Mouse (Mus musculus): ENCODE measurements around the gene Gse1. TPM values are rescaled to one million over a fixed set of nuclear protein-coding genes. Genes with fewer than 3 reads are reported as not detected.
A peak's percentile ranks its signal among the peaks of the same experiment; 100 is the strongest.

The Gse1 gene
- total RNA-seq, 2 experiments from 2014 or later = 27.2 to 42.9 TPM

DNA sequence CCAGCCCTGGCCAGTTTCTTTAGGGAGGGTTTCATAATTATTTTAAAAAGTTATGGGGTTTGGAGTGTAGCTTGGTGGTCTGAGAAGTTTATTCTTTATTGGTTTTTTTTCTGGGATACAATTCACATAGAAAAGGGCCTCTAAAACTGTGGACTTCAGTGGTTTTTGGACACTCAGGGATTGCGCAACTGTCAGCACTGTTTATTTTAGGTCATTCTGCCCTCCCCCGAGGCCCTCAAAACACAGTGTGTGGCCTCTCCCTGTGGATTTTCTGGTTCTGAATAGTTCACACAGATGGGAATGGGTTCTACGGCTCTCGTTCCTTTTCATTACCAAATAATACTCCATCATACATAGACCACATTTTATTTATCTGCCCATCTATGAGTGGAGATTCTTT, 15.0 kb downstream of the Gse1 start:
- DNase-seq = no peak

DNA sequence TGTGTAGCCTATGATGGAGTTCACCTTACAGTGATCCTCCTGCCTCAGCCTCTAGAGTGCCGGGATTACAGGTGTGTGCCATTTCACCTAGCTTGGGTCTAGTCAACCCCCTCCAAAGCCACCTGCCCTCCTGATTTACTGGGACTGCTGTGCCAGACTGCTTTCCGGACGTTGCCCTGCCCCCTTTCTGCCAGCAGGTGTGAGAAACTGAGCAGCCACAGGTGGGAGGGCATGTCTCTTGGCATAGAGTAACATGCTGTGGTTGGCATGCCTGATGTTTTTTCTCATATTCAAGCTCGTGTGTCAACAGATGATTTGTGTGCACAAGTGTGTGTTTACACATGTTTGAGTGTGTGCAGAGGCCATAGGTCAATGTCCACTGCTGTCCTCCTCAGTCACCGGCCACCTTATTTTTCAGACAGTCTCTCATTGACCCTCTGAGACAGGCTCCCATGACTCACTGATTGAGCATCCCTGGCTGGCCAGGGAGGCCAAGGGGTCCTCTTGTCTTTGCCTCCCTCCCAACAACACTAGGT, 15.7 kb downstream of the Gse1 start:
- no peak for DNase-seq

DNA sequence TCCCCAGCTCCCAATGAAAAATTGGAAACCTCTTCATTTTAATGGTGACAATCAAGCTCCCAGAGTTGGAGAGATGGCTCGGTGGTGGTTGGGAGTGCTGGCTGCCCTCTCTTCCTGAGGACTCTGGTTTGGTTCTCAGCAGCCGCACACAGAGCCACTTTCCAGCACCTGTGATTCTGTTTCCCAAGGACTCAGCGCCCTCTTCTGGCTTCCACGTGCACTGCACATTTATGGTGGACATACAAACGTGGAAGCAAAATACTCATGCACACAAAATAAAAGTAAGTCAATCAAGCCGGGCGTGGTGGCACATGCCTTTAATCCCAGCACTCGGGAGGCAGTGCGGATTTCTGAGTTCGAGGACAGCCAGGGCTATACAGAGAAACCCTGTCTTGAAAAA, 16.3 kb downstream of the Gse1 start:
- no peak for DNase-seq

DNA sequence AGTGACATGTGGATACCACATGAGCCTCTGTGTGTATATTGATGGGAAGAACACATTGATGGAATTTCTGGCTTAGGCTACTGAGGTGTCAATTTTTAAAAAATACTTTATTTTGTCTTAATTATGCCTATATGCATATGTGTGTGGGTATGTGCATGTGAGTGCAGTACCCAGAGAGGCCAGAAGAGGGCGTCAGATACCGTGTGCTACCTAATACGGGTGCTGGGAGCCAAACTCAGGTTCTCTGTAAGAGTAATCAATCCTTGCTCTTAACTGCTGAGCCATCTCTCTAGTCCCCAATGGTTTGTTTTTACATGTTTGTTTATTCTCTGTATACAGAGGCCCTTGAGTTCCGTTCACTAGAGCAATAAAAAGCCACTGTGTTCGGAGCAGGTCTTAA, 19.4 kb downstream of the Gse1 start:
- DNase-seq = no peak

DNA sequence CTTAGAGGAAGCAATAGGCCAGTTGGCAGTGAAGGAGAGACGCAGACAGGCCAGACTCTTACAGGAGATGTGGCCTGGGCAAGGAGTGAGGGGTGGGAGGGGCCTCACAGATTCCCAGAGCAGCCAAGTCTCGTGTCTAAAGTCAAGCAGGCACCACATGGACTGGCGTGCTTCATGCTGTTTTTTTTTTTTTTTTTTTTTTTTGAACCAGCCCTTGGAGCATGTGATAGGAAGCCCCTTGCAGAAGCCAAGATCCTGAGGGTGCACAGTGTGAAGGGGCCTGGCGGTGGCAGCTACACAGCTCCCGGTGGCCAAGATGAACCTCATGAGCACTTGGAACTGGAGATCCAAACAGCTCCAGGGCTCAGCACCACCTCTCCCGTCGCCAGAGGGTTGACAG, 19.8 kb downstream of the Gse1 start:
- DNase-seq = peak; percentile 61

DNA sequence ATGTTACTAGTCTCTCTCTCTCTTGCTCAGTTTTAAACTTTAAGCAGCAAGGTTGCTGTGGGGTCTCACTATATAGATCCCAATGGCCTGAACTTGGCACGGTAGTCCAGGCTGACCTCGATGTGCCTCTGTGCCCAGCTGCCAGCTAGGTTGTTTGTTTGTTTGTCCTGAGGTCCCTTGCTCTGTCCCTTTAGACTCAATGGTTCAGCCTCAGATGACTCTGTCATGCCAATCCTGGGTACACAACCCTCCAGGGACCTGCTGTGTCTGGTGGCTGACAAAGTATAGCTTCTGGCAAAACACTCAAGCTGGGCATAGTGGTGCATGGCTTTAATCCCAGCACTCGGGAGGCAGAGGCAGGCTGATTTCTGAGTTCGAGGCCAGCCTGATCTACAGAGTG, 20.2 kb downstream of the Gse1 start:
- no peak for DNase-seq

DNA sequence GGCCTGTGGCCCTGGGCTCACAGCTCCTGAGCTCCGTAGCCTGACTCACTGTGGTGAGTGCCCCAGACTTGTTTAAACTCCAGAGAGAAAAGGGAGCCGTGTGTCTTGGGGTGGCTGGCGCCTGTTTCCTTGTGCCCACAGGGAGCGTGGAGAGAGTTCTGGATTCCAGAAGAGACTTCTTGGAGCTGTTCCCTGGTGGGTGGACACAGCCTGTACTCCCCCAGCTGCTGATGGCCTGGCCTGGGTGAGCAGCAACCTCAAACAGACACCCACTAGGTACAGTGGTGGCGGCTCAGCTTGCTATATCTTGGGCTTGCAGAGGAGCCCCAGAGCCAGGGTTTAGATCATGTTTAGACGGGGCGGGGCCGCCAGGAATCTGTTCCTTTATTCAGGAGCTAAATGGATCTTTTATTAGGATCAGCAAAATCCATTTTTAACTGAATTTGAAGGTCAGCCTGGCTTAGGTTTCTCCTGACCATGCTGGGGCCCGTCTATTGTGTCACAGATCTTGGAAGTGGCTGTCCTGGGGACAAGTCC, 21.6 kb downstream of the Gse1 start:
- DNase-seq = no peak

DNA sequence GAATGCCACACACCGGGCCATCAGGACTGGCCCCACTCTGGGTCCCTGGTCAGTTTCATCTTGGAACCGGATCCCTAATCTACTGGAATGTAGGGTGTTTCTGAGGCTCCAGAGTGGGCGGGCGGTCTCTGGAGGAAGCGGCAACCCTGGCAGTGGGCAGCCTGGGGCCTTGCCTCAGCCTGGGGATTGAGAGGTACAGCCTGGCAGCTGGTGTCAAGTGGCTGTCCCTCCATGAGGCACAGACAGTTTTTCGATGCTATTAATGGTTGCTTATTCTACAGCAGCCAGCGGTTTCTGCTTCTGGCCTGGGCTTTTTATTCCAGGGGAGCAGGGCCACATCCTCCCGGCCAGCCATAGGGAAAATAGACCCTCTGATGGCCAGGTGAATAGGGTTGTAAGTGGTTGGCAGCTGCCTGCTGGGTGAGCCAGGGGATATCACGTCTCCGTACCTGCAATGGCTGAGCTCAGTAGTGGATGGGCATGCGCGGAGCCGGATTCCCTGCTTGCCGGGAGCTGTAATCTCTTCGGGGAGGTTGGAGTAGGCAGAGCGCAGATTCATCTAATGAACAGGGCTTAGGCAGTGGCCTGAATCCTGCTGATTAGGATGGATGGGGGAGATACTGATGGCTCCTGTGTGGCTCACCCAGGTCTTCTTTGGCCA, 22.6 kb downstream of the Gse1 start:
- DNase-seq = no peak

DNA sequence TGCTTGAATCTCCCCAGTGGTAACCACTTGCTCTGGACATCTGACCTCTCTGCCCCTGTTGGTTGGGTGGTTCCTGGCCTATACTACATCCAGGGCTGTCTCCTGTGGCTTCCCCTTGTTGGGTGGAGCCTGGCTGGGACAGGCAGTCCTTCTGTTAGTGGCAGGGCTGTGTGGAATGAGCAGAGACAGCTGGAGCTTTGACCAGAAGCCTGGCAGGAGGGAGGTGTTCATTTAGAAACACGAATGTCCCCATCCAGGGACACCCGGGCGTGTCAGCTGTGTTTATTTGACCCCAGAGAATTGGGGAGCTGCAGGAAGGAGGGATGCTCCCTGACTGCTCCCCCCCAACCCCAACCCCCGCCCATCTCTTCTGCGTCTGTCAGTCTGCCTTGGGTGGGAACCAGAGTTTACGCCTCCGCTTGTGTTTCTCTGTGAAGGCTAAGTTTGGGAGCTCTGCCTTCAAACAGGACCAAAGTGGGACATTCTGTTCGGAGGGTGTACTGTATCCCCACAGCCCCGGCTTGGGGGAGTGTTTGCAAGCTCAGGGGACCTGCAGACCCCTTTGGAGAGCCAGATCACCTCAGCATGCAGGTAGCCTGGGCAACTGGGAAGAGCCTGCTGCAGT, 23.3 kb downstream of the Gse1 start:
- no peak for DNase-seq

DNA sequence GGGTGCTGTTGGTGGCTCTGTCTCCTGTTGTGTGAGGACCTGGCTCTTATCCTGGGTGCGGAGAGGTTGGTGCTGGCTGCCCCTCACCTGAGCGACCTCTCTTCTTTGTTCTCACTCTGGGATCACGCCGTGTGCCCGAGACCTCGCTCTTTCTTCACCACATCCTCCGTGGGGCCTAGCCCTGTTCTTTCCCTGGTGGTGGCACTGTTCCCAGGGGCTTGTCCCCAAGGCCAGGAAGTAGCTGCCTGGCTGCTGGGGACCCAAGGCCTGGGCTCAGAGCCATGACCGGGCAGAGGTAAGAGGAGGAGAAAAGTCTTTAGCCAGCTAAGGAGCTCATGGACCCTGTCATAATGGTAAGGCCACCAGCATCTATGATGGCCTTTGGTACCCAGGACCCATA, 25.4 kb downstream of the Gse1 start:
- DNase-seq = peak; percentile 82

DNA sequence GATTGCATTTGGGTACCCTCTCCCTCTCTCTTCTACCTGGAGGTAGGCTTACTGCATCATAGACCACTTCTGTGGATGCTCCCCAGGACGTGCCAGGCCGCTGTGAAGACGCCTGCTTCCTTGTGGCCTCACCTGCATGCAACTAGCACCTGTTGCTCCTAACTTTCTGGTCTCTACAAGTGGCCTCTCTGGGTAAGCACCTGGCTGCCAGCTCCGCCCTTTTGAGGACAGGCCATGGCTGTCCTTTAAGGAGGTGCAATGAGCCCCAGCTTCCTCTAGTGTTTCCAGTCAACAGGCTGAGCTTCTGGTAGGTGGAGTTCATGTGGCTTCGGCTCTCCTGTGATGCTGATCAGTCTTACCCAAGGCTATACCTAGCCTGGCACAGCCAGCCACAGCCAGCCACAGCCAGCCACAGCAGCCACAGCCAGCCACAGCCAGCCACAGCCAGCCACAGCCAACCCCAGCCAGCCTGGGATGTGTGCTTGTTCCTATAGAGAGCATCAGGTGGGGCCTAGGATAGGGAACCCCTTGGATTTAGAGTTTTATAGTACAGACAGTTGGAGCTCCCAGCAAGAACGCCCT, 27.2 kb downstream of the Gse1 start:
- no peak for DNase-seq

DNA sequence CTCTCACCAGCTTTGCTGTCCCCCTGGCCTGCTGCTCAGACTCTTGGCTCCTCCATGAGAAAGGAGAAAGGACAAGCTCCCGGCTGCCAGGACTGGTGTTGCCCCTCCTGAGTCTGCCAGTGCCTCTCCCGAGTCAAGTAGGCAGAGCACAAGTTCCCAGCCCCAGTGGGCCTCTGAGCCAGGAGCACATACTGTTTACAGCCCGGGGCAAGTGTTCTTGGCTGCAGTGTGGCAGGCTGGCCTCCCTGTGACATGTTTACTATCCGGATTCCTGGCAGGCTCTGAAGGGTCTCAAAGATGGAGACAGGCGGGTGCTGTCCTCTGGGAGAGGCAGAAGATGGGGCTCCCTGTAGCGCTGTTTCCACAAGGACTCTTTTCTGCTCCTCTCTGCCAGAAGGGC, 28.7 kb downstream of the Gse1 start:
- DNase-seq = no peak

DNA sequence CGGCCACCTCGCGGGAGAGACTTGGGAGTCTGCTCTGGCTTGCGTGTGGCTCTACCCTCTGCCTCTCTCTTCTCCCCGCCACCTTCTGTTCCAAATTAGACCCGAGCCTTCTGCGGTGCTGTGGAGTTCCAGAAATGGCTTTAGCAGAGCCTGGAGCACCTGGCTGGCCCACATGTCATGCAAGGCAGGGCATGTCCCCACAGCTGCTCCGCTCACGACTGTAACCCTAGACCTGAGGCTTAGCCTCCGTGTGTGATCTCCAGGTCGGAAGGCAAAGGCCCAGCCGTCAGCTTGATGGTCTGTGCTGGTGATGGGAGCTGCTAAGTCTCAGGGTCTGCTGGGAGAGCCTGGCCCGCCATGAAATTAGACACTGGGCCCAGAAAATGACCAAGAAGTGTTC, 30.9 kb downstream of the Gse1 start:
- DNase-seq = no peak

DNA sequence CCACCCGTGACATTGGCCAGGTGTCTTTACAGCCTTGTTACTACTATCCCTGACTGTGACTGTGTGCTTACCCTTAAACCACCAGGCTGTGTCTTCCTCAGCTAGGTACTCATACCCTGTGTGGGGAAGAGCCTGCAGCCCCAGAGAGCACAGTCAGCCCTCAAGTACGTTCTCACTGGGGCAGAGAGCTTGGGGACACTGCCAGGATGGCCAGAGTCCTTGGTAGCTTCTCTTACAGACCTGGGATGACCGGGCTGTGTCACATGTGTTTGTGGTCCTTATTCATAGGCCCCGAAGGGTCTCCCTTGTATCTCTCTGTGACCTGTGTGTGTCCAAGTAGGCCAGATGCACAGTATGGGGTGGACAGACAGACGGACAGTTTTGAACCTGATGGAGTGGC, 32.4 kb downstream of the Gse1 start:
- DNase-seq = no peak

DNA sequence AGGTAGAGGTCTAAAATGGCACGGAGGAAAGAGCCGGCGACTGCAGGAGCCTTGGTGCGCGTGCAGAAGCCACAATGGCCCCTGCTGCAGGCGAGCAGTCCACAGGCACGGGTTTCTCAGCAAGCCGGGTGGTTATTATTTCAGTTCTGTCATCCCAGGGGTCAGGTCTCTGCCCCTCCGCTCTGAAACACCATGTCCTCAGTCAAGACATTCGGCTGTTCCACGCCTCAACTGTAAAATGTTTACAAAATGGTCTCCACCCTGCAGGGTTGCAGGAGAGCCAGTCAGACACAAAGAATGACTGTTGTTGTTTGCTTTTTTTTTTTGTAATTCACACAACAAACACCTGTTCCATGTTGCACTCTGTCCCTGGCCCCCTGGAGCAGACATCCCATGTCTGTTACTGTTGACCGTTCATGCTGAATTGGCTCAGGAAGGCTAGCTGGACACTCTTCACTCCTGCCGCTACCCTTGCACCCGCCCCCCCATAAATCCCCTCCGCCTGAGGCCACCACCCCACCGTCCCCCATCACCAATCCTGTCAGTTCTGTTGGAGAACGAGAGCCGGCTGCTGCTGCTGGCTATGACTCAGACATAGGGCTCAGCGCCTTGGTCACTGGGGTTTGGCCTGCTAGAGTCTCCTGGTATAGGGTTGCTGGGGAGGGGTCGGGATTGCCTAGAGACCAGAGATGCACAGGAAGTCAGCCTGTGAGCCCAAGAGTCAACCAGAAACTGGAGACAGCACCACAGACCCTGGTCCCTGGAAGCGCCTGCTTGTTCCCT, 33.3 kb downstream of the Gse1 start:
- DNase-seq = no peak

DNA sequence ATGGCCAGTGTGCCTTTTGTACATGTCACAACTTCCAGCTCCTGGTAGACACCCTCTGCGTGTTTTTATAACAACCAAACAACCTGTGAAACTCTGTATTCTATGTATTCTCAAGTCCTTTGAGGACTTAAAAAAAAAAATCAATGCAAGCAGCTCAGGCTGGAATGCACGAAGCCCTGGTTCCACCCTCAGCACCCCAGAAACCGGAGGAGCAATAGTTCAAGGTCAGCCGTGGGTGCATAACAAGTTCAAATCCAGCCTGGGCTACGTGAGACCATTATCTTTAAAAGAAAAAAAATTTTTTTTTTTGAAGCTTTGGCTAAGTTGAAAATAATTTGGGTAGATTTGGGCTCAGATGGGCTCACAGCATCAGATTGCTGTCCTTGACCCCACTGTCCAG, 35.6 kb downstream of the Gse1 start:
- DNase-seq = no peak

DNA sequence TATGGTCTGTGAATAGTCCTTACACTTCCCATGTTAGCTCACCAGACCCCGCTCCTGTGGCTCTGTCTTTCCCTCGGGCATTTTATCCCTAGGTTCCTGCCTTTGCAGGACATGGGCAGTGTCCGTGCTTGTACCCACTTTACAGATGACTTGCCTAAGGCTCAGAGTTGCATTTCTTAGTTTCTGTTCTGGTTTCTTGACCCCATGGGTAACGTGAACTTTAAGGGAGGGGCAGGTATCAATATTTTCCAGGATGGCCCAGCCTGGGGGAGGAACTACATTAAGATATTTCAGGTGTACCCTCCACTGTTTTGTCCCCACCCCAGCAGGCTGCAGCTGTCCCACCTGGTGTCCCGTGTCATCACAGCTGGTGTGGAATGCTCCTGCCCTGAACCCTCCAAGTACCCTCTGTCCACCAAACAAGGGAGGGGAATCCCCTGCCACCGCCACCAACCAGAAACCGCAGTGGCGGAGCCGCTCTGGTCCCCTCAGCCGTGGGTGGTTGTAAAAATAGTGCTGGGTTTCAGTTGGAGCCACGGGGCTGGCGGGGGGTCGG, 36.2 kb downstream of the Gse1 start:
- DNase-seq = no peak

DNA sequence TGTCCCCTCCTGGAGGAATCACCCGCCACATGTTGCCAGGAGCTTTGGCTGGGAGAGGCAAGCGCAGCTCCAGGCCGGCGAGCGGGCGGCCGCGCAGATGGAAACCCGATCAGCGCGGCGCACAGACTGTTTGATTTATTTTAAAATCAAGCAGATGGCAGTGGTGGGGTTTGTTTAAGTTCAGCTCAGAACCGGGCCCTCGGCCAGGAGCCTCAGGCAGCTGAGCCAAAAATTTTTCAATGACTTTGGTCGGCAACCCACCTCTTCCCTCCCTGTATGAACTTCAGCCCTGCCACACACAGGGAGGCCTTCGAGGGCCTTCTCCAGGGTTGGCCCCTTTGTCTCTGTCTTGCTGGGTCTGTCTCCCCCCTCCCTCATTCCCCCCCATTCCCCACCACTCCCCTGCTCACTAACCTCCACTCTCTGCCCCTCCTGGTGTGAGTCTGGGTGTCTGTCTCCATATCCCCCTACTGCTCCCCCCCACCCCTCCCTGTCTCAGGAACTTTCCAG, 36.7 kb downstream of the Gse1 start:
- DNase-seq = peak; percentile 81

DNA sequence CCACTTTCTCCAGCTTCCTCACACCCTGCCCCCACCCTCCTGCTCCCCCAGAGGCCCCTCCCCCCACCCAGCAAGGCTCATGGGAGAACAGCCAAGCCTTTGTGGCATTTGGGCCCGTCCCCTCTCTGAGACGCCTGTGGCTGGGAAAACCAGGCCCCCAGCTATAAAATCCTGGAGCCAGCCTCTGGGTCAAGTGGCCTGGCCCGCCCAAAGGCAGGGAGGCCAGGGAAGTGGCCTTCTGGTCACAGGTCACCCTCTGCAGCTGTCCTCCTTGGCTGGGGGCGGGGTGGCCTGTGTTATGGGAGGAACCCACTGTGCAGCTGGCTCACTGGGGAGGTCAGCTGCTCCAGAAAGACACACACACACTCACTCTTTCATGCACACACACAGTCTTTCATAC, 37.2 kb downstream of the Gse1 start:
- peak; percentile 81 for DNase-seq

DNA sequence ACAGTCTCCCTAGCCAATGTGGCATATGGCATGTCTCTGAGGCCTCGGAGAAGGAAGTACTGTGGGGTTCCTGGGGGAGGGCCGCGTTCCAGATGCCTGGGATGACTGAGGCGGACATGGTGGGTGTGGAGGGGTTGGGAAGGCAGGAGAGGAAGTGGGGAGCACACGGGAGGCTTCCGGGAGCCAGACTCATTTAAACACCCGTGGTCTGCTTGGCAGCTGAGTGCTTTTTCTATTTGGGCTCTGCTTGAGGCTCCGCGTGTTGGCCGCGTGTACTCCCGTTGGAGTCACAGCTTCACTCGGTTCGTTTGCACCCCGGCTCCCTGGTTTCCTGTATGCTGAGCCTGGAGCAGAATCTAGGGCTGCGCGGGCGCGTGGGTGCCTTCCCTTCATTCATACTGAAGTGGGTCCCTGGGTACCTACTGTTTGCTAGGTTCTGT, 40.3 kb downstream of the Gse1 start:
- DNase-seq = no peak

DNA sequence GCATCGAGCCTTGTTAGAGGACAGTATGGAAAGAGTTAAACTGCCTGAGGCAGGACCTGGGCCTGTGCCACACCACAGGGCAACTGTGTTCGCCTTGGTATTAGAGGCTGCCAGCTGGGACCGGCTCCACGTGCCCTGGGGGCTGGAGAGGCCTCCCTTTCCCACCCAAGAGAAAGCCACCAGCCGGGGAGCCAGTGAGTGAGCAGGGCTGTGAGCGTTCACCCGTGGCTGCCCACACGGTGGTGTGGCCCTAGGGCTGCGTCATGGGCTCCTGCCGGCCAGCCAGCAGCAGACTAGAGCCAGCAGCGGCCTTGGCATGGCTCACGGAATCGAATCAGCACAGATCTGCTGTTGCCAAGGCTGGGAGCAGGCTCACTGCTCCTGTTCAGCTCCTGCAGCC, 42.2 kb downstream of the Gse1 start:
- peak; percentile 88 for DNase-seq

DNA sequence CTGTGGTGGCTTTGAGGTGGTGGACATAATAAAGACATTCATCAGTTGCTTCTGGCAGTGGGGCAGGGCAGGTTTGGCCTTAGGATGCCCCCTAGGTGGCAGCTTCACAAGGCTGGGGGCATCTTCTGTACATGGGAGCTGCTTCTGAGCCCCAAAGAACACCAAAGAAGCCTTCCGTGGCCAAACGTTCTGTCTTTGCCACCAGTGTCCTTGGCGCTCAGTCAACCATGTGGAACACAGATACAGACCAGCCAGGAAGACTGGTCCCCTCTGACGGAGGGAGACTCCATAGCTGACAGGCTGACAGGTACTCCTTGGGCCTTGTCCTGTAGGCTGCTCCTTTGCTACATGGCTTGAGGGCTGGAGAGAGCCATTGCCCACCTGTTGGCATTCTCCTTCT, 45.2 kb downstream of the Gse1 start:
- no peak for DNase-seq

Measured in adrenal gland, postnatal 10 days (tissue).